Mouse (Mus musculus) heart, postnatal 14 days (tissue): ENCODE data around the gene Fto. TPM values are rescaled to one million over a fixed set of nuclear protein-coding genes. Genes with fewer than 3 reads are reported as not detected.
A peak's percentile ranks its signal among the peaks of the same experiment; 100 is the strongest.

Source experiments
- DNase-seq, 2 experiments: peaks; one replicate each; pipeline ENCODE4 v3.0.0; 2021 to 2022
- intact Hi-C: fragments of 180-260 bp; cut with DNase I; formaldehyde crosslinking; loops from one replicate; pipeline ENCODE4 v1.15.1; 2025
- total RNA-seq, 2 experiments: library from RNA; stranded (reverse); gene quantifications; 2 replicates each; pipeline ENCODE4 v1.2.3; 2021

Gene Fto
- total RNA-seq, 2 experiments from 2014 or later: 68.6 to 70.4 TPM

DNA sequence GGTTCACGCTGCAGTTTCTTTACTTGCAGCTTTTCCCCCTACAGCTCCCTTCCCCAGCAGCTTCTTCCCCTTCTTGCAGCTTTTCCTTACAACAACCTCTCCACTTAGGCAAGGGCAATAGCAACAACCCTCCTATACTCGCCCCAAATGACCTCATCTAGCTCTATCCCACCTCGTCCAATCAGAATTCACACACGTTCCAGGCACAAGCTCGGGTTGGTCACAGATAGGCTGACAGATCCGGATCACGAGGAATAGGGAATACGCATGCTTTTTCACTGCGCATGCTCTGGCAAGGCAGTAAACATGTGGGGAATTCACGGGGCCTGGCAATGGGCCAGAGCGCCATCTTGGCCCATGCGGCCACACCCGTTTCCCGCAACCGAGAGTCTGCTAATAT, 122.7 kb downstream of the Fto start:
- intact Hi-C loops: no loop called here
- DNase-seq: no peak

DNA sequence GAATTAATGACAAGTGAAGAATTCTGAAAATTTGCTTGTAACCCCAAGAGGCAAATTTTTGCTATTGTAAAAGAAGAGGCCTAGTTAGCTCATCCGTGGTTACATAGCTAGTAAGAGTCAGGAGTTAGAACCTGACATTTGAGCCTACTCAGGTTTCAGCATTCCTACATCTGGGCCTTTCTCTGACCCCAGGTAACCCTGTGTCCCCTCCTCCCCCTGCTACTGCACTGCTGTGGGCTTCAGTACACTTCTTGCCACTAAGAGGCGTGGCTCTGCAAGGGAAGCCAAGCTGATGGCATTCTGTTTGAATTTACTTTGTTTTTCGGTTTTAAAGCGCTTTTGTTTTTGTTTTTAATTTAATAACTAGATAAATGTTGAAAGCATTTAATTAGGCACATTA, 130.6 kb downstream of the Fto start:
- no peak for DNase-seq
- intact Hi-C loops: no loop called here

GRCm38 (mm10) chr8:91444636-91445410, 131.5 kb downstream of the Fto start:
- no peak for DNase-seq
- intact Hi-C loops: no loop called here

DNA sequence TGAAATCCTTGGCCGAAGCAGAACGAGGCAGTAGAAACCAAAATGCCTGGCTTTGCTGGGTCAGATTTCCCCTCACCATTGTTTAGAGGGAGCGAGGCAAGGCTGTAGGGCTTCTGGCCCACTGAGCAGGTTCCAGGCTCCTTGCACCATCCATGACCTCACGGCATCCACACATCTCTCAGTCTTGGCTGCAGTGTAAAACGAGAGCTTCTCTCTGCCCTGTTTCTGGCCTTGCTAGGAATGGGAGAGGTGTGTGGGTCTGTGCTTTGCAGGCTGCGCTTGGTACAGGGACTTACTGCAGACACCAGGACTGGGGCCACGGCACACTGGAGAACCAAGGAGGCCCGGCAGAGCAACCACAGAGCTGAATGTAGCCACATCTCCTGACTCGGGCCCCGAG, 132.2 kb downstream of the Fto start:
- intact Hi-C loops: no loop called here
- DNase-seq: peak; percentile 10 to 19

DNA sequence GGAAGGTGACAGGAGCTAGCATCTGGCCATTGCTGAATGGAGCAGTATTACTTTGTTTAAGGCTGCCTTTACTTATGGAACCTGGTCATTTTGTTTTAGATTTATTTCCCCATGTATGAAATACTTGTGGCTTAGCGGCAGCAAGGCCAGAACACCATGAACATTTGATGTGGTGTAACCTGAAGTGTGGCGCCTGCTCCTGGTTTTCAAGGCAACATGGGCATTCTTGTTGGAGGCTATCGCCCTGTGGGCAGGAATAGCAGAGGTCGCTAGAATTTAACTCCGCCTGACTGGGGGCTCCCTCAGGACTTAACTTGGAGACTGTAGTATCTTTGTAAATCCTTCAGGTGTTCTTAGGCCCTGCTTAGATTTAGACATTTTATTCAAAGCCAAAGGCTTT, 132.7 kb downstream of the Fto start:
- no peak for DNase-seq
- intact Hi-C loops: no loop called here

DNA sequence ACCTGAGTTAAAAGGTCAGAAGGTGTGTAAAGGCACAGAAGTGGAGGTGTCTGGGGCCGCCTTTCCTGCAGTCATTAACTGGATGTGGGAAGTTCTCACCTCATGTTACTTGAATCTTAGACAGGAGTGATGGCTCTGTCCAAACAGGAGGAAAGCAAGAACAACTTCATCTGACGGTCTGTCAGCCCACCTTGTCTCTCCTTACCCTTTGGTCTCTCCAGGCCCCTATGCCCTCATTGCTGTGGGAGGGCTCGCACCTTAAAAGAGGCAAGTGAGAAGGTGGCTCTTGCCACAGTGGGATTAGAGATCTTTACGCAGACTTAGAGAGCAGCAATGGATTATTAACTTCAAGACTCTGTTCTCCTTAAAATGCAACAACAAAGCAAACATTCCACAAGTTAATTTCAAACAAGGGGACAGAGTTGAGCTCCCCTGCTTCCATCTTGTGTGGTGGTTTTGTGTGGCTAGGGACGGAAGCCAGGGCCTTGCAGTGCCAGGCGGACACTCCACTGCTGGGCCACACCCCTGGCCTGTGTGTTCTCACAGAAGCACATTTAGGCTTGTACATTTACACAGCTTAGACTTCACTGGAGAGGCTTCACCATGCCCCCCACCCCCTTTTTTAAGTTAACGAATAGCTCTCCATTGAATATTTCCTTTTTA, 135.5 kb downstream of the Fto start:
- intact Hi-C loops: no loop called here
- DNase-seq: no peak

DNA sequence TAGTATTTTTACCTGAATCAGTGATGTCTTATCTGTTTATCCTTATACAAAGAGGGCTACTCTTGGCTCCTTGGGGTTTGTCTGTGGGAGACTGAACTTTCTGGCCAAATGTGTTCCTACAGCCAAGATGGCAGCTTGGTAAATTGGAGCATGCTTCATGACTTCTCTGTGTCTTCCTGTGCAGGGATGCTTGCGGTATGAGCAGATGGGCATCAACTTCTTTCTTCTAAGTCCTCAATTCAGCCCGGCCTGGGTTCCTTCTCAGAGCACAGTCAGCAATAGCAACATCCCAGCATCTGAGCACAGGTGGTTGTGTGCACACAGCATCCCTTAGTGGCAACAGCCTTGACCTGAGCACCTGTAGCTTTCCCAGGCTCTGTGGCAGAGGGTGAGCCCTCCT, 141.6 kb downstream of the Fto start:
- no peak for DNase-seq
- intact Hi-C loops: no loop called here

DNA sequence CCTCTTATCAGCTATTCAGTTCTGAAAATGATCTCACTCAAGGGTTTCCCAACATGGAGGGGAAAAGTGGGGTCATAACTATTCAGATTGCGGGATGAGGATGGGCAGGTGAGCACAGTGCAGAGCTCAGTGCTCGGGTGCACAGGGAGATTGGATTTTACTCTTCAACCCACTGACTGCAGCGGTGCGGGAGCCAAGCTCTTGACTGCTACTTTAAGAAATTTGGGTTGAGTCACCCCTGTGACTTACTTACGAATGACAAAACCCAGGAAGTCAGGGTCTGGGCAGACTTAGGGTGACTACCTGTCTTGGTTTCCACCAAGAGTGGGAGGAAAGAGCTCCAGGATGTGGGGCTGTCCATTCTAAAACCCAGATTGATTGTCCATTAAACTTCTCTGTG, 142.3 kb downstream of the Fto start:
- intact Hi-C loops: no loop called here
- DNase-seq: no peak

DNA sequence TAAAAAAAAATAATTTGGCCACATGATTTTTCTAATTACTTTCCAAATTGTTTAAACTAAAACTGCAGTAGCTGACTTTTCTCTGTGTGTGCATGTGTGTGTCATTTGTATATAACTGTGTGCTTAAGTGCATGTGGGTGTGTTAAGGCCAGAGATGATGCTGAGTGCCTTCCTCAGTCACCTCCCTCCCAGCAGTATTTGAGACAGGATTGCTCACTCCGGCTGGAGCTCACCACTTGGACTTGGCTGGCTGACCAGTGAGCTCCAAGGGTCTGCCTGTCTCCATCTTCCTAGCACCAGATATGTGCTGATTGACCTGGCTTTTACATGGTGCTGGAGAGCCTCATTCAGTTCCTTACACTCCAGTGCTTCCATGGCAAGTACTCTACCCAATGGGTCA, 144.7 kb downstream of the Fto start:
- intact Hi-C loops: no loop called here

GRCm38 (mm10) chr8:91460965-91461364, 147.6 kb downstream of the Fto start:
- DNase-seq: no peak
- intact Hi-C loops: no loop called here

More for the DNA sequence above, 144.7 kb downstream of the Fto start:
- no peak for DNase-seq

GRCm38 (mm10) chr8:91463757-91464156, 150.4 kb downstream of the Fto start:
- intact Hi-C loops: no loop called here

GRCm38 (mm10) chr8:91467463-91467862, 154.1 kb downstream of the Fto start:
- DNase-seq: no peak
- intact Hi-C loops: no loop called here

More at GRCm38 (mm10) chr8:91463757-91464156, 150.4 kb downstream of the Fto start:
- no peak for DNase-seq

DNA sequence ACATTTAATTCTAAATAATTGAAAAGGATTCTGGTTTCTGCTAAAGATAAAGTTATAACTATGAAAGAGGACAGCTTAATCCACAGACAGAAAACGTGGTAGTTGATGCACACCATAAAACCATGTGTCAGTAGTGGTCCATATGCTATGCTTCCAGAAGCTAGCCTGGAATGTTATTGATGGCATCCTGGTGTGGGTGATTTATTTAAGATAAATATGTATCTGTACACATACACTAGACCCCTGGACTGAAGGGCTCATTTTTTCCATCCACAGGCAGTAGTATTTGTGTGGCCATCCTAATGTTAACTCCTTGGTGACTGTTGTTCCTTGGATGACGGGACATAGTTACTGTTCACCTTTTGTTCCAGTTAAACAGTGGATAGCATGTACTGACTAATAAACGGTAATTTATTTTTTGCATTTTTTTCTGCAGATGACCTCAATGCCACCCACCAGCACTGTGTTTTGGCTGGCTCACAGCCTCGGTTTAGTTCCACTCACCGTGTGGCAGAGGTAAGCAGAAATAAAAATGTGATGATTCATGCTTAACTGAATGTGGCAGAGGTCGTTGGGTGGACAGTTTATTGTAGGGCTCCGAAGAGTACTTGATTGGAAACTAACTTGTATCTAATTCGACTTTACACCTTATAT, 154.7 kb downstream of the Fto start:
- no peak for DNase-seq
- intact Hi-C loops: no loop called here

GRCm38 (mm10) chr8:91469441-91469840, 156.1 kb downstream of the Fto start:
- DNase-seq: no peak
- intact Hi-C loops: no loop called here

- DNase-seq: no peak
- intact Hi-C loops: no loop called here
Measured at GRCm38 (mm10) chr8:91474731-91475279, 161.5 kb downstream of the Fto start.

DNA sequence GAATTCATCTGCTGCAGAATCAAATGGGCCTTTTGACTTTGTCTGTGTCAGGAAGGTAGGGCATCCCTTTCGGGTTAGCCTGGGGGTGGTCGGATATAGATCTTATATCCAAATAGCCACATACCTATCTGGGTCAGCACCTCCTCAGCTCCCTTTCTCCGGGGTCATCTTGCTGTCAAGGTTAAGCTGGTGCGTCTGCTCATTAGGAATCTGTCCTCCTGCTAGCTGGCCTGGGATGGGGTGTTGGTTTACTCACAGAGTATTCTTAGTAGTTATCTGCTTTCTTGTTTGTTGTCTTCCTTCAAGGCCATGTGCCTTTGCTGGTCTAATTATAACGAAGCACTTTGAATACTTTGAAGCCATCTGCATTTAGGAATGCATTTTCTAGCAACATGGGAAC, 163.7 kb downstream of the Fto start:
- intact Hi-C loops: no loop called here
- no peak for DNase-seq

DNA sequence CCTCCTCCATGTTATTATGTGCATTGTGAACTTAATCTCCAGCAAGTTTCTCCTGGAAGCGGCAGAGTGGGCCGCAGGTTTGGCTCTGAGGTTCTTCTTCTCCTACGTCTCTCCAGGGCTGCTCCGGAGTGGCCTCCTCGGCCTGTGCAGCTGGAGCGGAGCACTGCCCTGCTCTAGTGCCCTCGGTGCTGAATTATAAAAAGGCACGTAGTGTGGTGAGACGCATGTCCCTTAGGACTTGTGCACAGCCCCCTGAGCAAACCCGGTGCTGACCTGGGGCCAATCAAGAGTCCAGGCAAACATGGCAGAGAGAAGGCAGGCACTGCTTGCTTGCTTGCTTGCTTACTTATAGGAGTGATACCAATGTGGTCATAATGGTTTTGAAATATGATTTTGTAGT, 164.1 kb downstream of the Fto start:
- intact Hi-C loops: no loop called here
- DNase-seq: no peak

GRCm38 (mm10) chr8:91482511-91482910, 169.2 kb downstream of the Fto start:
- no peak for DNase-seq
- intact Hi-C loops: no loop called here

- intact Hi-C loops: loop anchor here (5.0 kb wide), 2 partner anchors 104 to 311 kb away; no protein-coding TSS in a partner anchor
- no peak for DNase-seq
Measured at GRCm38 (mm10) chr8:91486394-91486793, 173.1 kb downstream of the Fto start.

DNA sequence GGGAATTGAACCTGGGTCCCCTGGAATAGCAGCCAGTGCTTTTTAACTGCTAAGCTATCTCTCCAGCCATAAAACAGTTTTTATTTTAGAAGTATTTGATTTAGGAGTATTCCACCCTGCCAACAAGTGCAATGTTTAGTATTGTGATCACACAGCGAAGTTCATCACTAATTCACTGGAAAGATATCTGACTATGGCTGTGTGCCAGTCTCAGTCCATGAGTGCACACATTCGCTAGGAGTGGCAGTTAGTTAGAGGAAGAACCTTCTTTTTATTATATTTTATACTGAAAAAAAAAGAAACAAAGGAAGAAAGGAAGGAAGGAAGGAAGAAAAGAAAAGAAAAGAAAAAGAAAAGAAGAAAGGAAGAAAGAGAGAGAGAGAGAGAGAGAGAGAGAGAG, 174.1 kb downstream of the Fto start:
- intact Hi-C loops: loop anchor here (5.0 kb wide), 2 partner anchors 105 to 310 kb away; no protein-coding TSS in a partner anchor
- DNase-seq: no peak
